Mouse (Mus musculus) right cerebral cortex, postnatal 10 days (tissue): ENCODE results near the gene Gdnf.

Source experiments
- DNase-seq, 2 experiments: peaks; one replicate each; pipeline ENCODE4 v3.0.0; 2021; ENCODE audit warnings: low spot score in 2 of 2

Gene Gdnf

GRCm38 (mm10) chr15:7810556-7811252, at the start of gene Gdnf:
Gene Gdnf (plus strand): TSS chr15:7810846.
- DNase-seq = peak; percentile 34 to 46

- DNase-seq = no peak
Observed at GRCm38 (mm10) chr15:7767166-7767565, 43.5 kb upstream of the Gdnf start.

DNA sequence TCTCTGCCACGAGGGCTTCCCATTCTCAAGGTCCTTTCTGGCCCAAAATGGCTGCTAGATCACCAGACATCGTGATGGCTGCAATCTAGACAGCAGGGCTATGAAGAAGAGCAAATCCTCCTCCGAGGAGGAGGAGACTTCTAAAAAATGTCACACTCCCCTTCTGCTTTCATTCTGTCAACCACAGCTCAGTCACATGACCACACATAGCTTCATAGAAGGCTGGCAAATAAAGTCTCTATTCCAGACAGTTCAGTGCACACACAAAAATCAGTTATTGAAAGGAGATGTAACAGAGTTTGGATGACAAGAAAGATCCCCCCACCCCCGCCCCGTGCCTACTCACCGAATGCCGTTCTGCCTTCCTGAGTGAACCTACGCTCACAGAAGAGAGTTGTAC, 37.7 kb upstream of the Gdnf start:
- no peak for DNase-seq

DNA sequence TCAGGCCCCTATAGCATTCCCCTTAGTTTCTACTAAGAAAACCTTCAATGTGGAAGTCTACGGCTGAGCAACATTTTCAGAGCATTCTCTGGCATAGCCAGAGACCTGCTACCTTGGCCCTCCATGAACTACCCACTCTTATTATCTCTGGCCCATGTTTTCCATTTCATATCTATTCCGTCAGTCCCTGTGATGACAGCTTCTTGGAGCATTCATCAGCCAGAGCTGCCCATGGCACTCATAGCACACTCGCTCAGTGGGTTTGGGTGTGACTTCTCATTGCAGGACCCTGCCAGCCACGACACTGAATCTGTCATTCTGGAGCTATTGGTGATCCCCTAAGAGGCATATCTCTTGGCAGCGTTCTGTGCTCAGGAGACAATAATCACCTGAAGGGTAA, 29.1 kb upstream of the Gdnf start:
- no peak for DNase-seq

DNA sequence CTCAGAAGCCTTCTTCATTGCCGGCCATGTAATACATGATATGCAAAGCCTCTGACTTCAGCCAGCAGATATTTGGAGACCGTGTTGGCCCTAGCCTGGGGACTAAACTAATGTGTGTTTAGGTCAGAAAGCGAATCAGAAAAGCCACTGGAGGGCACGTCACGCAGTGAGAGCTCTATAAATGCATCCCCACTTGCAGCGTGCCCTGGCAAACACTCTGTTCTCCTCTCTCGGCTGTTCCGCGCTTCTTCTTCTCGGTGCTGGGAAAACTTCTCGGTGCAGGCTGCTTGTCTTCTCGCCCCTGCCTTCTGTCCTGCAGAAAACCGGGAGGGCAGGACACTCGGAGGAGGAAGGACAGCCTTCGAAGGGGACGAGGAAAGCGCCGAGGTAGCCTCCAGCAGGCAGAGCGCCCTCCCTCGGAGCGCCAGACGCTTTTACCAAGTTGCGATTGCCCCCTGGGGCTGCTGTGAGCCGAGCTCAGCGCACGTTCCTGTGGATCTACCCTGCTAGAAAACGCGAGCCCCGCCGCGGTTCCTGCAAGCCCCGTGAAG, 730 bp upstream of the Gdnf start:
- peak; percentile 23 to 26 for DNase-seq

DNA sequence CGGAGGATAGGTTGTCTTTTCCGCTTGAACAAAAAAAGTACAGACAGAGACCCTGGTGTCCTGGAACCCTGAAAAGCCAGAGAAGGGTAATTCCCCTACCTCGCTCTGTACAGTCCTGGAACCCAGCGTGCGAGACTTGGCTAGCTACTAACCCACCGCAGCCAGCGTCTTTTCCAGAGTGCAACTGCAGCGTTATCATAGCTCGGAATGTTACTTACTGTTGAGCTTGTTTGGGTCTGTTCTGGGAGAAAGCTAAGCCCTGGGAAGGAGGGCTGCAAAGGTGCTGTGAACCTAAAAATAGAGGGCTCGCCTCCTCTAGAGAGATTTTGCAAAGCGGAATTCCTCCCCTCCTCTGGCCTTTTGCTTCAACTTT, 593 bp downstream of the Gdnf start:
- no peak for DNase-seq

DNA sequence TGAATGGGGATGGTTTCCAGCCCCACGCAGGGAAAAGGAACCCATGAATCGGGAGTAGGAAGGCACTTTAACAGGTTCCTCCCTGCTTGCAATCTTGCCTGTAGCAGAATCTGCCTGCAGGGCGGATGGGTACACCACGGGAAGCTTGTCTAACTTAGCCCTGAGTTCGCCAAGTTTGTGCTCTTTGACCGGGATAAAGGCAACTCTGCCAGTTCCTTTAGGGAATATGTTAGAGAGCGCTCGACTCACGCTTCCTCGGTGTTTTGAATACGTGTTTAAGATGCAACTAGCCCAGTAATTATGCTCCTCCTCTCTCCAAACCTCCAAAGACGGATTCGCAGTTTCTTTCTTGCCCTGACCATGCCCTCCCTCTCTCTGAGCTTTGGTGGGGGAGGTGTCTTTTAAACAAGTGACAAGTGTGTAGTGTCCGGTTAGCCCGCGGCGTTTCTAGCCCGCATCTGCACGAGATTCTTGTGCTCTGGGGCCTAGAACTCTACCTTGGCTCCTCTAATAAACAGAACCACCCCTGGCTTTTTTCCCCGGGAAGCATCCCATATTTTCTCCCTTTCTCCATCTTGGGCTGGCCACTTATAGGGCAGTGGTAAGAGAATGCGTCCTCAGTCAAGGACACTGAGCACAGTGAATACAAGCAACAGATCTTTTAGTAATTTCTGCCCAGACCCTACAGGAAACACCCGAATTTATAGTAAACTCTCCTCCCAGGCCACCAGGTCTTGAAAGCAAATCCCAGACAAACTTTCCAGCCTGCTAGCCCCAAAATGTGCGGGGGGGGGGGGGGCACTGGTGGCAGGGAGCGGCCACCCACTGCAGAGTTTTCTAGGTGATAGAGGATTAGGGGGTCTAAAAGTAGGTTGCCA, 1.4 kb downstream of the Gdnf start:
- no peak for DNase-seq

GRCm38 (mm10) chr15:7812872-7813530, 2.4 kb downstream of the Gdnf start:
- peak; percentile 78 to 87 for DNase-seq

DNA sequence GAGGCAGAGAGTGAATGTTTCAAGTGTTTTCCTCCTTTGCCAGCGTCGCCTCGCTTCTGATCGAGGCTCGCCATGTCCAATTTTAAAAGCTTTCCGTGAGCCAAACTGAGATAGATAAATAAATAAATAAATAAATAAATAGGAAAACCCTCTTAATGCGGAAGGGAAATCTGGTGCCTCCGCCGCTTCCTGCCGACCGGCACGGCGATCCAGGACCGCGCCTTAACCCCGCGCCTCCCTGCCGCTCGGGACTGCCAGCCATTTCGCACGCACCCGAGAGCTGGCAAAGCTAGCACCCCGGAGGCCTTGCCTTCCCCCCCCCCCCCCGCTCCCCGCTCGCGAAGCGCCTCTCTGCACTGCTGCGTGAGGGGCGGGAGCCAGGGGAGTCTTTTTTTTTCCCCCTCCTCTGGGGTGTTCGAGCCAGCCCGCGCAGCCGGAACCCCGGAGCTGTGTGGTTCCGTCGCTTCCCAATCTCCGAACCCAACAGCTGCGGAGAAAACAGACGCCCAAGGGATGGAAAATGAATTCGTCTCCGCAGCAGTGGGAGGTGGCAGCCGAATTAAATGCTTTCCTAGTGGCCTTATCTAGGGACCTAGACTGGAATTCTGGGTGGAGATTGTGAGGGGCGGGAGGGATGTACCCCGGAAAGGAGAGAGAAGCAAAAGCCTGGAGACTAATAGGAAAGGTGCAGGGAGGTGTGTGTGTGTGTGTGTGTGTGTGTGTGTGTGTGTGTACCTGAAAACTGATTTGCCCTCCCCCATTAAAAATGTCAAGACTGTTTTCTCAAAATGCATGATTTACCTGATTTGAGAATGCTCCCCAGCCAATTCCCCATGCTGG, 3.1 kb downstream of the Gdnf start:
- DNase-seq = peak; percentile 40 to 47

GRCm38 (mm10) chr15:7814371-7814680, 3.7 kb downstream of the Gdnf start:
- no peak for DNase-seq

DNA sequence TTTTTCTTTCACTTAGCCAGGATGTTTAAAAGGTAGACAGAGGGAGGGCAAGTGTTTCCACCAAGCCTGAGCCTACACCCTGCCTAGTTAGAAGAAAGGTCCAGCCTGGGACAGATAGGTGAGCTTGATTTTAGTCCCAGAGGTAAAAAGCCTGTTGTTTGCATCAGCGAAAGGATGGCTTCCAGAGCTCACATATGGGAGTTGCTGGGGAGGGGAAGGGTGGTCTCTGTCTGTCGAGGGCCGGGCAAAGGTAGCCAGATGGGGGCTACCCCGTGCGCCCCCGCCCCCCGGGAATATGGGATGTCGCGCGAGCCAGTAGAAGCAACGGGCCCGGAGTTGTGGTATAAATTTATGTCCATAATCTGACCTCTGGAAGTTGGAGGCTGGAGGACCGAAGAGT, 4.3 kb downstream of the Gdnf start:
- no peak for DNase-seq

DNA sequence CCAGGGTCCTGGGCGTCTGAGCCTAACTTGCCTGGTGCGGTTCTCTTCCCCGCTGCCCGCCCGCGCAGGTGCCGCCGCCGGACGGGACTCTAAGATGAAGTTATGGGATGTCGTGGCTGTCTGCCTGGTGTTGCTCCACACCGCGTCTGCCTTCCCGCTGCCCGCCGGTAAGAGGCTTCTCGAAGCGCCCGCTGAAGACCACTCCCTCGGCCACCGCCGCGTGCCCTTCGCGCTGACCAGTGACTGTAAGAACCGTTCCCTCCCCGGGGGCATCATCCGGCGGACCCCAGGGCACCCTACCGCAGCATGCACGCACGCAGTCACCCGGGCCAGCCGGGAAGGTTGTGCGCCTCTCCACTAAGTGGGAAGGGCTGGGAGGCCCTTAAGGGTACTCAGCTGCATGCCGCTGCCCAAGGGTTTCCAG, 4.9 kb downstream of the Gdnf start:
- DNase-seq = no peak

DNA sequence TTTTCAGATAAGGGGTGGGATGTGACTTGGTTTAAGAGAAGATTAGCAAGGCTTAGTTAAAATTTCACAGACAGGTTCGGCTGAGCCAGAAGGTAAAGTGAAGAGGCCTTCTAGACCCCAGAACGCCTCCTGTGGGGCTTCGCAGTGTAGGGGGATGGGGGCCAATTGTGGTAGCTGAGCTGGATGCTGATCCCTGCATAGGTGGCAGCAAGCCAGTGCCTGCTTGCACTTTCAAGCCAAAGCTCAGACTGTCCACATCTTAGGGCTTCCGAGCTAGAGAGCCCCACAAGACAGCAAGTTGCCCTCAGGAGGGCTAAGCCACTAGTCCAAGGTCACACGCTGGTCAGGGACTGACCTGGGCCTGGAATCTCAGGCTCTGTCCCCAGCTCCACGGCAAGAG, 13.2 kb downstream of the Gdnf start:
- DNase-seq = no peak

GRCm38 (mm10) chr15:7825530-7825929, 14.9 kb downstream of the Gdnf start:
- no peak for DNase-seq

DNA sequence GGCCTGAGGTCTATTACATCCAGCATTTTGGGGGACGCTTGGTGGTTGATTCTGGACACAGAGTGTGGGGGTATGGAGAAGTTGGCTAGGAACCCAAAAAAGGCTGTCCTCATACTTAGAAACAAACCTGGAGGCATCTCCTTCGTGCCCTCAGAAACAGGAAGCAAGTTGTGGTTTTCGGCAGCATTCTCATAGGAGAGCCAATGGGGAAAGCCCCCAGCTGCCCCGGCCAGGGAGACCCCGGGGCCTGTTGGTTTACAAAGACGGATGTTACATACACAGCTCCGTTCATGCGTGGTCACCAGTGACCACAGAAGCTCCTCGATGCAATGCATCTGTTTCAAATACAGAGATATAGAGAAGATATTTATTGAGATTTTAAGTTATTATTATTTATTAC, 24.8 kb downstream of the Gdnf start:
- DNase-seq = no peak

DNA sequence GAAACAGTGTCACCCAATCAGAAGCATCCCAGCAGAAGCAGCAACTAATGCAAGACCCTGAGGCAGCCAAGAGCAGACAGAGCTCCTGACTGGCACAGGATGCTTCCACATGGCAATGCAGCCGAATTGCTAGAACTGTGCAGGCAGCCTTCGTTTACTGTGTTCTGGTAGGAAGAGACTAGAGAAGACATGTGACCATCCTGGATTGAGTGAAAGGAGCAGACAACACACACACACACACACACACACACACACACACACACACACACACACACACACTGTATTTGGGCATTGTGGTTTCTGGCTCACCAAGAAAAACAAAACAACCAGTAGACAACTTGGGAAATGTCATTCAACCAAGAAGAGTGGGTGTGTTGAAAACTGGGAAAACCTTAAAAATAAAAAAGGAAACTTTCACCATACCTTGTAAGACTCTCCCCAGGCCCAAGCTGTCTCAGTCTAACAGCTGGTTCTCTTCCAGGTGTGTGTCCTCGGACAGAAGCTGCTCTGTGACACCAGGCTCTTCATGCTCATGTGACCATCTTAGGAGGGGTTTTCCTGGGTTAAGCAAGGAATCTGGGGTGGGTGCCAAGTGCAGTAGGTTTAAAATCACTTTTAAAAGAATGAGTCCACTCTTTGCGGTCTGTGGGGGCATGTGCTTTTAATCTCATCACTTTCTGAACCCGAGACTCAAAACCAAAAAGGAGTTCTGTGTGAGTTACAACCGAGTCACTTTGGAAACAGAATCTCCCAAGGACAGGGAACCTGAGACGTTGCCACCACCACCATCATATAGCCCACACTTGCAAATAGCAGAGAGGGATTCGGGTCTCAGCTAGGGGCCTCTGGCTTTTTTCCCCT, 27.6 kb downstream of the Gdnf start:
- DNase-seq = no peak

DNA sequence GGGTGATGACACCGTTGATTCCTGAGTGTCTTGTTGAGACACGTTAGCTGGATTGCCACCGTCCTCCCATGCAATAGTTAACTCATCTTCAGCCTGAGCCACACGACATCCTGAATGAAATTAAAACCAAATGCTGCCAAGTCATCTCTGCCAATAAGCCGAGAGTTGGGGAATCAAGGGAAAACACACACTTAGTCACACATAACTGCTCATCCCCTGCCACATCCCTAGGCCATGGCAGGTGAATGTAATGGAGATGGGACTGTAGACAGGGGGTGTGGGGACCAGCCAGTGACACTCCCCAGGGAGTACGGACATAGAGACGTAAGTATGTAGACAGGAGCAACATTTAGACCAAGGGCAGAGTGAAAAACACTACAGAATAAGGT, 28.3 kb downstream of the Gdnf start:
- DNase-seq = no peak

DNA sequence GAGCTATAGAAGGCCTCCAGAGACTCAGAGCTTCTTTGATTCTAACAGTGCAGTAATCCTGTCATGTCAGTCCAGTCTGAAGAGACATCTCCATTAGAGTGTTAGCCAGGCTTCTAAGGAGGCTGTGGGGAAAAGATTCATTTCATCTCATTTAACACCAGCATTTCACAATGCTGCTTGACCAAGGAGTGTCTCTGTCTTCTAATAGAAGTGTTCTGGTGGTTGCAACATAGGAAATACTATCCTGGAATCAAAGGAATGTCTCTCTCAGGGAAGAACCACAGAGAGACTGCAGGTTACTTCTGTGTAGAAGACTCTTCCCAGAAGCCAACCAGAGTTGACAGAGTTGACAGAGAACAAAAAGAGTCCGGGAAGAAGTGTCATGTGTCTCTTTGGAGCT, 31.0 kb downstream of the Gdnf start:
- DNase-seq = no peak

DNA sequence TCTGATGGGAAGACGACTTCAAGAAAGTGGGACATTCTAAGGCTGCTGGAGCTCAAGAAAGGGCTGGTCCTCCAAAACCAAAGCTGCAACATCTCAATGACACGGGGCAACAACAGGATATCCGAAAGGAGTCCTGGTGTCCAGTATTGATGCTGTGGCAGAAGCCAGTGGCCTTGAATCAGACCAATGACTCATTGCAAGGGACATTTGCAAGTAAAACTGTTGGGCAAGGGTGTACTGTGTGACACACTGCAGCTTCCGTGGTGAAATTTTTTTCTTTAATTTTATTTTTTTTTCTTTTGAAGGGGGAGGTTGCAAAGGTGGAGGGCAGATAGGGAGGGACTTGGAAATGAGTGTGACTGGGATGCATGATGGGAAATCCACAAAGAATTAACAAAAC, 31.8 kb downstream of the Gdnf start:
- no peak for DNase-seq

DNA sequence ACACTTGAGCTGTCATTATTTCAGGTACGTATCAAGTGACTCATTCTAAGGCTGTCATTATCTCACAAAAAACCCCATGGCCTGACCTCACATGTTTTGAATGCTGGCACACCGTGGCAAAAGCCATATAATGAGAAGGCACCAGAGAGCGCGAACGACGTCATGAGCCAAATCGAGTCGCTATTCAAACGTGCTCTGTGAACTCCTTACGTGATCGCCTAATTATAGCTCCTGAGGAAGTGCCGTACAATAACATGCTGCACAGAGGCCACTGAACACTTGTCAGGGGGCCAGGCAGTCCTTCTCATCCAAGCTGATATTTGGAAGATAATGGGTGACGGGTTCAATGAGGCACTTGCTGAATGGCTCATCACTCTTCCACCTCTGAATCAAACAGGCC, 46.8 kb downstream of the Gdnf start:
- no peak for DNase-seq

GRCm38 (mm10) chr15:7858841-7859240, 48.2 kb downstream of the Gdnf start:
- no peak for DNase-seq
